Mouse (Mus musculus) embryonic fibroblast, embryonic 13.5 days (primary cell): ENCODE measurements around the gene Mylk.

ENCODE experiments used
- CTCF ChIP-seq: IDR thresholded peaks from 2 replicates; pipeline ENCODE4 v1.5.1; 2011; ENCODE audit warnings: mild to moderate bottlenecking, control low read depth, low read length, moderate library complexity, borderline replicate concordance; ENCODE audit not compliant: insufficient read depth
- POLR2A ChIP-seq: IDR thresholded peaks from 2 replicates; pipeline ENCODE4 v1.6.1; 2011; ENCODE audit warnings: low read depth, mild to moderate bottlenecking, control low read depth, low read length, moderate library complexity

DNA sequence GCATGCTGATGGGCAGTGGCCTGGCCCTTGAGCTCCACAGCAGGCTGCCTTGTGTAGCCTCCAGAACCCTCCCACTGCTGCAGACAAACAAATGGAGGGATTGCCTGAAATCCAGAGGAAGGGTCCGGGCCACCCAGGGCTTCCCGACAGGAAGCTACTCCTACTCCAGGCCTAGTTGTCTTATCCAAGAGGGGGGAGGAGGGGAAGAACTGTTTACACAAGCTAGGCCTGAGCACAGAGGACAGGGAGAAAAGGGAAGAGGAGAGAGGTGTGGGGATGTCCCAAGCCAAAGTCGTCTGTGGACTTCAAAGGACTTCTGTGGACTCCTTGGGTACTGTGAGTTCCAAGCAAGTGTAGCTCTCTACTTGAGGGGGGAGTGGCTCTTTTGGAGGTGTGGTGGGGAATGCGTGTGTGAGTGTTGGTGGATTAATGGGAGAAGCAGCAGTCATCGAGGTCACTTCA lies 221.6 kb downstream of the Mylk start:
- TF ChIP-seq POLR2A: no peak
- no peak for TF ChIP-seq CTCF
